Mouse (Mus musculus) midbrain, embryonic 14.5 days (tissue): ENCODE measurements around the gene 1700029J07Rik. TPM values are rescaled to one million over a fixed set of nuclear protein-coding genes. Genes with fewer than 3 reads are reported as not detected.

ENCODE experiments used
- polyA plus RNA-seq: library from polyadenylated mRNA; unstranded; fragments of >200 nt; fragmentation: Nextera tagmentation; extraction: Ambion mirVana; gene quantifications from 2 replicates; pipeline ENCODE4 v1.2.1, GENCODE M21; 2014

The 1700029J07Rik gene
- polyA plus RNA-seq, 1 experiment from 2014 or later = 4.5 TPM

Other genes starting within 250 kb of the 1700029J07Rik start
- gene Pdlim3, start 89.8 kb downstream of the 1700029J07Rik start, polyA plus RNA-seq = 30.5 and 30.7 TPM in 2 replicates
- 0.26 and 0.29 TPM in 2 replicates for gene Ccdc110, start 40.6 kb downstream of the 1700029J07Rik start, polyA plus RNA-seq
- gene Ufsp2, start 276 bp upstream of the 1700029J07Rik start, polyA plus RNA-seq = 58.6 and 62.9 TPM in 2 replicates
- gene Lrp2bp, start 24.1 kb upstream of the 1700029J07Rik start, polyA plus RNA-seq = 0.86 and 0.91 TPM in 2 replicates
- 37.5 and 43.6 TPM in 2 replicates for gene Ankrd37, start 30.5 kb upstream of the 1700029J07Rik start, polyA plus RNA-seq
- 26.2 and 30.6 TPM in 2 replicates for gene Cfap97, start 176.5 kb upstream of the 1700029J07Rik start, polyA plus RNA-seq
- gene Snx25, start 176.9 kb upstream of the 1700029J07Rik start, polyA plus RNA-seq = 14.0 and 16.0 TPM in 2 replicates
- 795 and 885 TPM in 2 replicates for gene Slc25a4, start 236.0 kb upstream of the 1700029J07Rik start, polyA plus RNA-seq